Mouse (Mus musculus): ENCODE data around the gene Pet100. TPM values are rescaled to one million over a fixed set of nuclear protein-coding genes. Genes with fewer than 3 reads are reported as not detected.

The Pet100 gene
- polyA plus RNA-seq, 1 experiment from 2014 or later, result 117 TPM

DNA sequence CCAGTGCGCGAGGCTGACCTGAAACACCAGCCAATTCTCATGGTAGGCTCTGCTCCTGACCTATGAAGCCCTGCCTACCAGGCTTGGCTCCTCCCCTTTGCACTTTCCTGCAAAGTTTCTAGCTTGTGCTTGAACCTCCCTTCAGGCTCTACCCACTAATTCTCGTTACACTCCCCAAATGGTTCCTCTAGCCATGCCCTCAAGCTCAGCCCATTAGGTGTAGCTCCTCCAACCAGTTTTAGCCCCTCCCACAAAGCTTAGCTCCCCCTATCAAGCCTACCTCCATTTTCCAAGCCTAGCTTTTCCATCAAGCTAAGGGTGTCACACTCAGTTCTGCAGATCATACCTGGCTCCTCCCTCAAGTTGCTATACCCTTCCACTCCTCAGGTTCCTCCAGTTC is 23.3 kb upstream of the Pet100 start:
- no peak overlapping the region for H3K4me2 ChIP-seq (replicated peaks; ENCODE audit: low read depth, low read length)
- no peak for DNase-seq (ENCODE audit: low spot score)
- 70% methylated on average over 3 of the region's 3 CpGs for WGBS

DNA sequence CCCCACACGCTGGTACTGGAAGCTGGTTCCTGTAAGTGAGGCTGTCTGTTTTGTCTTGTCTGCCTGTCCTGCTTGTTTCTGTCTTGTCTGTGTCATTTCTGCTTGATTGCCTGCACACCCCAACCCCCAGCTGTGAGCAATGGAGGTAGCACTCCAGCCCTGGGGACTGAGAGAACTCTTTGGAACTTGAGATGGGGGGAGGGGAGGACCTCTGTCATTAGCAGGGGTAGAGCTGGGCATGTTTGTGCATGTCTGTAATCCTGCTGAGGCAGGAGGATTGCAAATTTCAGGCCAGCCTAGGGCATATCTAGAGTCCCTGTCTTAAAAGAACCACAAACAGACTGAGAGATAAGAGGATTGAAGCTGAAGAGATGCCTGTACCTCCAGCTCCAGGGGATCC is 22.1 kb upstream of the Pet100 start:
- 50% methylated on average over 1 of the region's 1 CpGs for WGBS

More for the DNA sequence above, 23.3 kb upstream of the Pet100 start:
- no peaks in the 10 kb centered on the region for H3K27me3 ChIP-seq (replicated peaks; ENCODE audit: insufficient read depth, low read length)
- no peaks in the 10 kb centered on the region for H3K4me1 ChIP-seq (ENCODE audit: insufficient read depth, low read depth, low read length)
- H3K27ac ChIP-seq (ENCODE audit: low read length), result no peak overlapping the region
- TF ChIP-seq CTCF (IDR thresholded peaks at IDR 0.05), result no peak
- TF ChIP-seq EP300 (IDR thresholded peaks at IDR 0.05), result no peak
- no peak overlapping the region for H3K9ac ChIP-seq (replicated peaks; ENCODE audit: low read depth)
- no peak for ATAC-seq
- no peaks in the 10 kb centered on the region for H3K36me3 ChIP-seq (ENCODE audit: insufficient read depth, low read length)
- no peaks in the 10 kb centered on the region for H3K9me3 ChIP-seq (ENCODE audit: low read length)
- no peak overlapping the region for H3K4me3 ChIP-seq (ENCODE audit: low read depth, low read length)

DNA sequence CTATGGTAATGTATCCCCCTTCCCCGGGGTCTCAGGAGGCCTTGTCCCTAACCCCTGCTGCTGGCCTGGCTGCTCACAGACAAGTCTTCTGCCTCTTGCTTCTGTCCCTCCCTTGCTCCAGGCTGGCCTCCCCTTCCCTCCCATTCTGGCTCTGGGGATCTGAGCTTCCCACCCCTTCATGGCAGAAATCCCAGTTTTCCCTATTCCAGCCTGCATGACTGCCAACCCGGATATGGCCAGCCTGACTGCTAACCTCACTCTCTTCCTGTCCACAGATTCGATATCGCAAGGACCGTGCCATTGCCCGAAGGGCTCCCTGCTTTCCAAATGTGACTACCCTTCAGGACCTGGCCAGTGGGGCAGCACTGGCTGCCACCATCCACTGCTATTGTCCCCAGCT is 20.9 kb upstream of the Pet100 start:
- peak; percentile 39 for ATAC-seq
- TF ChIP-seq EP300 (IDR thresholded peaks at IDR 0.05), result no peak
- TF ChIP-seq CTCF (IDR thresholded peaks at IDR 0.05), result no peak

More for the DNA sequence above, 22.1 kb upstream of the Pet100 start:
- TF ChIP-seq EP300 (IDR thresholded peaks at IDR 0.05) (no peak), CTCF (IDR thresholded peaks at IDR 0.05) (no peak)
- Histone ChIP-seq H3K4me1 (ENCODE audit: insufficient read depth, low read depth, low read length) (no peaks in the 10 kb centered on the region), H3K9me3 (ENCODE audit: low read length) (no peaks in the 10 kb centered on the region), H3K4me3 (ENCODE audit: low read depth, low read length) (no peak overlapping the region), H3K27ac (ENCODE audit: low read length) (no peak overlapping the region), H3K27me3 (replicated peaks; ENCODE audit: insufficient read depth, low read length) (no peaks in the 10 kb centered on the region), H3K36me3 (ENCODE audit: insufficient read depth, low read length) (no peaks in the 10 kb centered on the region), H3K4me2 (replicated peaks; ENCODE audit: low read depth, low read length) (no peak overlapping the region), H3K9ac (replicated peaks; ENCODE audit: low read depth) (no peak overlapping the region)
- no peak for DNase-seq (ENCODE audit: low spot score)
- no peak for ATAC-seq

DNA sequence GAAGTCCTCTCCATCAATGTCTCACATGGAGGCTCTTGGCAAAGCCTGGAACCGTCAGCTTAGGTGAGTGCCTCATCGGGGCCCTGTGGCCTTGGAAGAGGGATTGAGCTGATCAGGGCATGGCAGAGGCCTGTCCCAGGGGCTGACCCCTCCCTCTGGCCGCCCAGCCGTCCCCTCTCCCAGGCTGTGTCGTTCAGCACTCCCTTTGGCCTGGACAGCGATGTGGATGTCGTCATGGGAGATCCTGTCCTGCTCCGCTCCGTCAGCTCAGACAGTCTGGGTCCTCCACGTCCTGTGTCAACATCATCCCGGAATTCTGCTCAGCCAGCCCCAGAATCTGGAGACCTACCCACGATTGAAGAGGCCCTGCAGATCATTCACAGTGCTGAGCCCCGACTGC is 17.9 kb upstream of the Pet100 start:
- no peaks in the 10 kb centered on the region for H3K4me1 ChIP-seq (ENCODE audit: insufficient read depth, low read depth, low read length)
- H3K27ac ChIP-seq (ENCODE audit: low read length), result no peak overlapping the region
- H3K9ac ChIP-seq (replicated peaks; ENCODE audit: low read depth), result no peak overlapping the region
- H3K27me3 ChIP-seq (replicated peaks; ENCODE audit: insufficient read depth, low read length), result no peaks in the 10 kb centered on the region
- no peaks in the 10 kb centered on the region for H3K9me3 ChIP-seq (ENCODE audit: low read length)
- TF ChIP-seq EP300 (IDR thresholded peaks at IDR 0.05) (no peak), CTCF (IDR thresholded peaks at IDR 0.05) (no peak)
- H3K4me3 ChIP-seq (ENCODE audit: low read depth, low read length), result no peak overlapping the region
- DNase-seq (ENCODE audit: low spot score) (no peak), ATAC-seq (no peak)
- WGBS, result 61% methylated on average over 13 of the region's 13 CpGs
- H3K4me2 ChIP-seq (replicated peaks; ENCODE audit: low read depth, low read length), result no peak overlapping the region
- H3K36me3 ChIP-seq (ENCODE audit: insufficient read depth, low read length), result no peaks in the 10 kb centered on the region

More for the DNA sequence above, 20.9 kb upstream of the Pet100 start:
- 59% methylated on average over 6 of the region's 6 CpGs for WGBS
- H3K4me1 ChIP-seq (ENCODE audit: insufficient read depth, low read depth, low read length), result no peaks in the 10 kb centered on the region
- DNase-seq (ENCODE audit: low spot score), result peak; percentile 47
- no peaks in the 10 kb centered on the region for H3K9me3 ChIP-seq (ENCODE audit: low read length)
- H3K27me3 ChIP-seq (replicated peaks; ENCODE audit: insufficient read depth, low read length), result no peaks in the 10 kb centered on the region
- H3K36me3 ChIP-seq (ENCODE audit: insufficient read depth, low read length), result no peaks in the 10 kb centered on the region
- H3K27ac ChIP-seq (ENCODE audit: low read length), result no peak overlapping the region
- no peak overlapping the region for H3K4me3 ChIP-seq (ENCODE audit: low read depth, low read length)
- no peak overlapping the region for H3K9ac ChIP-seq (replicated peaks; ENCODE audit: low read depth)
- no peak overlapping the region for H3K4me2 ChIP-seq (replicated peaks; ENCODE audit: low read depth, low read length)

DNA sequence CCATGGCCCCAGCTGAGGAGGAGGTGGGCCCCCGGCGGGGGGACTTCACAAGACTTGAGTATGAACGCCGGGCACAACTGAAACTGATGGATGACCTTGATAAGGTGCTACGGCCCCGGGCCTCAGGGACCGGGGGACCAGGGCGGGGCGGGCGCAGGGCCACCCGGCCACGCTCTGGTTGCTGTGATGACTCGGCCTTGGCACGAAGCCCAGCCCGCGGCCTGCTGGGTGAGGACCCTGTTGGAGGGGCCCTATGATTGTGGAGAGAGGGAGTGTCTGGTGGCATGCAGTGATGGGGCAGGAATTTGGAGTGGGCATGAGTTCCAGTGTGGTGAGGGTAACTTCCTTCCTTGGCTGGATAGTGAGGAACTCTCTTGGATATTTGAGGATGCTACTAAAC is 14.8 kb upstream of the Pet100 start:
- TF ChIP-seq CTCF (IDR thresholded peaks at IDR 0.05), result no peak
- no peak for TF ChIP-seq EP300 (IDR thresholded peaks at IDR 0.05)
- Histone ChIP-seq H3K4me2 (replicated peaks; ENCODE audit: low read depth, low read length) (no peak overlapping the region), H3K27ac (ENCODE audit: low read length) (no peak overlapping the region), H3K9me3 (ENCODE audit: low read length) (no peaks in the 10 kb centered on the region), H3K36me3 (ENCODE audit: insufficient read depth, low read length) (peaks cover 5% of the 10 kb centered on the region; the same call in 1 of the 2 replicates), H3K4me1 (ENCODE audit: insufficient read depth, low read depth, low read length) (no peaks in the 10 kb centered on the region), H3K4me3 (ENCODE audit: low read depth, low read length) (no peak overlapping the region), H3K9ac (replicated peaks; ENCODE audit: low read depth) (no peak overlapping the region), H3K27me3 (replicated peaks; ENCODE audit: insufficient read depth, low read length) (no peaks in the 10 kb centered on the region)
- peak; percentile 33 for DNase-seq (ENCODE audit: low spot score)
- ATAC-seq, result peak; percentile 29; the same call in 1 of the 2 replicates
- 47% methylated on average over 16 of the region's 16 CpGs for WGBS

DNA sequence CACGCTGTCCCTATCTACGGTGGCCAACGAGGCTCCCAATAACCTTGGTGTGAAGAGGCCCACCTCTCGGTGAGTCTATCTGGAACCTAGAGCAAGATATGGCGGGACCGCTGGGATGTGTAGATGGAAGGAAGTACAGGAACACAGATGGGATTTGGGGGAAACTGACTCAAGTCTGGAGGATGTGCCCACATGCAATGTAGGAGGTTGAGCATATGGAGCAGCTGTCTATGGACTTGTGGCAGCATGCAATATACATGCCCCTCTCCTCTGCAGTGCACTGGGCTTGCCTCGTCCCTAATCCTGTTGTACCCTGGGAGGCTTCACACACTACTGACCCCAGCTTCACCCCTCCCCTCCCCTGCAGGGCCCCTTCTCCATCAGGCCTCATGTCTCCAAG is 13.5 kb upstream of the Pet100 start:
- no peak overlapping the region for H3K9ac ChIP-seq (replicated peaks; ENCODE audit: low read depth)
- no peaks in the 10 kb centered on the region for H3K9me3 ChIP-seq (ENCODE audit: low read length)
- TF ChIP-seq CTCF (IDR thresholded peaks at IDR 0.05), result no peak
- no peak for TF ChIP-seq EP300 (IDR thresholded peaks at IDR 0.05)
- DNase-seq (ENCODE audit: low spot score) (no peak), ATAC-seq (no peak)
- H3K27me3 ChIP-seq (replicated peaks; ENCODE audit: insufficient read depth, low read length), result no peaks in the 10 kb centered on the region
- H3K4me2 ChIP-seq (replicated peaks; ENCODE audit: low read depth, low read length), result no peak overlapping the region
- no peak overlapping the region for H3K4me3 ChIP-seq (ENCODE audit: low read depth, low read length)
- peaks cover 14% of the 10 kb centered on the region for H3K36me3 ChIP-seq (ENCODE audit: insufficient read depth, low read length)
- no peaks in the 10 kb centered on the region for H3K4me1 ChIP-seq (ENCODE audit: insufficient read depth, low read depth, low read length)
- no peak overlapping the region for H3K27ac ChIP-seq (ENCODE audit: low read length)
- 88% methylated on average over 7 of the region's 7 CpGs for WGBS

Measured in lung, postnatal 0 days (tissue).